19 mouse cellular contexts compared by ENCODE assay signal in the genomic region with DNA sequence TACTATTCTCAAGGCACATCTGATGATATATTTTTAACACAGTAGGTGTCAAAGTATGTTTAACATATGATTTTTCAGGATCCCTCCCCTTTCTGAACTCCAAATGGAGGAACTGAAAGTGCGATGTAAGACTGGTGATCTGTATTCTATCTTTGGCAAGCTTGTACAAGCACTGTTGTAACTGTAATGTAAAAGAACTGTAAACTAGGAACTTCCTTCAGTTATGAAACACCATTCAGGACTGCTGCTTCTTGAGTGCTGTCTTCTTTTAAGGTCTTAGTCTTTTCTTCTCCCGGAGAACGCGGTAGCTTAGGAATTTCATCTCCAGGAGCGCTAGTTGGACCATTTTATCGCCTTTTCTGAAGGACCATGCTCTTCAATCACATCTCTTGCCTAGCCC. TPM values are rescaled to one million over a fixed set of nuclear protein-coding genes. Genes with fewer than 3 reads are reported as not detected.
"Had no signal": no experiment of that assay in that cellular context is flagged by ENCODE, and none has a peak within 500 bp of the region (broad histone marks: within the 10 kb centered on the region; RNA-seq: fewer than 3 reads in every experiment).

No protein-coding gene starts in this region.

RNA-seq across cellular contexts. Expression of a gene that starts 4.4 kb away (rescaled TPM):
- total RNA-seq: megakaryocyte-erythroid progenitor cell, adult 5-6 weeks; neutrophil, adult 5-6 weeks had no signal
- polyA plus RNA-seq: liver, embryonic 13.5 days; liver, embryonic 15.5 days; liver, postnatal 0 days; lung, adult 2 months; lung, embryonic 15.5 days; lung, postnatal 0 days; midbrain, embryonic 10.5 days; midbrain, embryonic 12.5 days; midbrain, embryonic 14.5 days; midbrain, embryonic 16.5 days; neural tube, embryonic 12.5 days; neural tube, embryonic 14.5 days; spleen, adult 2 months; stomach, embryonic 15.5 days; stomach, postnatal 0 days; thymus, adult 2 months; urinary bladder, adult 2 months had no signal
